Mouse (Mus musculus) myocyte (in vitro differentiated cells): Measurements from ENCODE around the gene Il1rn.

Experiments
- CEBPB ChIP-seq: IDR thresholded peaks from 2 replicates; pipeline ENCODE4 v1.6.1; 2011; ENCODE audit warnings: mild to moderate bottlenecking, moderate library complexity; ENCODE audit not compliant: poor library complexity, insufficient read depth, severe bottlenecking
- E2F4 ChIP-seq: IDR thresholded peaks from one replicate; pipeline ENCODE4 v1.6.1; 2011; ENCODE audit warnings: mild to moderate bottlenecking, control low read depth, moderate library complexity; ENCODE audit not compliant: insufficient read depth
- MAX ChIP-seq: IDR thresholded peaks from one replicate; pipeline ENCODE4 v1.6.1; 2011; ENCODE audit warnings: low read depth, mild to moderate bottlenecking, control low read depth
- MYOD1 ChIP-seq, 3 experiments: IDR thresholded peaks; one replicate each; pipeline ENCODE4 v1.6.1; 2011; ENCODE audit warnings: control low read depth in 2 of 3, low read depth in 2 of 3, mild to moderate bottlenecking in 2 of 3, moderate library complexity in 1 of 3; ENCODE audit not compliant: insufficient read length in 2 of 3, control insufficient read depth in 1 of 3
- MYOG ChIP-seq, 3 experiments: IDR thresholded peaks; one replicate each; pipeline ENCODE4 v1.6.1; 2011; ENCODE audit warnings: control low read depth in 2 of 3, low read depth in 2 of 3, mild to moderate bottlenecking in 2 of 3; ENCODE audit not compliant: insufficient read length in 2 of 3, control insufficient read depth in 1 of 3, insufficient read depth in 1 of 3
- POLR2A ChIP-seq: IDR thresholded peaks from one replicate; pipeline ENCODE4 v1.6.1; 2011; ENCODE audit warnings: low read depth, mild to moderate bottlenecking, control low read depth, moderate library complexity; ENCODE audit not compliant: insufficient read length
- POLR2AphosphoS2 ChIP-seq: IDR thresholded peaks from one replicate; pipeline ENCODE4 v1.6.1; 2011; ENCODE audit warnings: low read depth, control low read depth; ENCODE audit not compliant: insufficient read length
- REST ChIP-seq: IDR thresholded peaks from one replicate; pipeline ENCODE4 v1.6.1; 2011; ENCODE audit warnings: mild to moderate bottlenecking, control low read depth, moderate library complexity; ENCODE audit not compliant: insufficient read depth, insufficient read length
- SRF ChIP-seq: IDR thresholded peaks from one replicate; pipeline ENCODE4 v1.6.1; 2011; ENCODE audit warnings: low read depth; ENCODE audit not compliant: control insufficient read depth, insufficient read length
- TCF12 ChIP-seq: IDR thresholded peaks from one replicate; pipeline ENCODE4 v1.6.1; 2011; ENCODE audit warnings: mild to moderate bottlenecking, control low read depth; ENCODE audit not compliant: poor library complexity, insufficient read depth, severe bottlenecking
- TCF3 ChIP-seq: IDR thresholded peaks from one replicate; pipeline ENCODE4 v1.6.1; 2011; ENCODE audit warnings: low read depth, control low read depth; ENCODE audit not compliant: insufficient read length
- USF1 ChIP-seq: IDR thresholded peaks from one replicate; pipeline ENCODE4 v1.6.1; 2011; ENCODE audit warnings: low read depth, mild to moderate bottlenecking, control low read depth, moderate library complexity

DNA sequence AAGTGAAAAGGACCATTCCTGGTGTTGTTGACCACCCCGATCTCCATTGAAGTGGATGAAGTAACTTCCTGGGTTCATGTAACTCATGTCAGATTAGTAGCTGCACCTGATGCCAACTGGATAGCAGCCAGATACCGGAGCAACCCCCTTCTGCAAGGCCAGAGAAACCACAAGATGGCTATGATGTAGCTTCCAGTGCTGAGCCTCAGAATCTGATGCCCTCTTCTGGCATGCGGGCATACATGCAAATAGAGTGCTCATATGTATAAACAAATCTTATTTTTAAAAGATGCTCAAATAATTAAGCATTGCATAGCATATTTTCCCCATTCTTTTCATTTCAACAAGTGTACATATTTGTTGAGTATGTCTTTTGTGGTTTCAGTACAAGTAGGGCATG lies 27.2 kb downstream of the Il1rn start:
- TF ChIP-seq E2F4 (no peak), POLR2A (no peak), TCF12 (no peak), TCF3 (no peak), MYOG (IDR thresholded peaks at IDR 0.05; ENCODE audit: control insufficient read depth in 1 of 3, insufficient read depth in 1 of 3, insufficient read length in 2 of 3, low read depth in 2 of 3) (no peak), SRF (no peak), POLR2AphosphoS2 (no peak), MYOD1 (IDR thresholded peaks at IDR 0.05; ENCODE audit: control insufficient read depth in 1 of 3, insufficient read length in 2 of 3, low read depth in 2 of 3) (no peak), MAX (no peak), USF1 (no peak), CEBPB (no peak), REST (no peak)
